Mouse (Mus musculus) neutrophil, adult 83 days (primary cell): ENCODE measurements around the gene Plpp1. TPM values are rescaled to one million over a fixed set of nuclear protein-coding genes. Genes with fewer than 3 reads are reported as not detected.

Experiments
- total RNA-seq, 2 experiments: library from RNA; stranded (reverse); gene quantifications; one replicate each; pipeline ENCODE4 v1.2.4; 2023

Gene Plpp1
- 1 to 10 TPM; 2.5 to 4.1 TPM for total RNA-seq

GRCm38 (mm10) chr13:112800597-112801380 lies at the start of gene Plpp1:
TSS of gene Plpp1 (plus strand) at chr13:112800792.

Other genes starting within 250 kb of the Plpp1 start
- gene Il31ra, start 206.4 kb upstream of the Plpp1 start, total RNA-seq = 1 to 10 TPM in 1 of 2 experiments, under 1 TPM in 1; 0.85 to 1.3 TPM
- gene Ddx4, start 148.3 kb upstream of the Plpp1 start, total RNA-seq = under 1 TPM in 1 of 2 experiments, not detected in 1; 0.31 TPM
- 10 to 100 TPM; 41.3 to 43.2 TPM for gene Slc38a9, start 140.0 kb upstream of the Plpp1 start, total RNA-seq
- gene Mtrex, start 126.6 kb downstream of the Plpp1 start, total RNA-seq = 10 to 100 TPM; 31.5 to 32.2 TPM
- 10 to 100 TPM; 10.7 to 11.0 TPM for gene Dhx29, start 126.7 kb downstream of the Plpp1 start, total RNA-seq
- gene Ccno, start 187.0 kb downstream of the Plpp1 start, total RNA-seq = 10 to 100 TPM; 31.8 to 32.5 TPM
- not detected for gene Mcidas, start 193.1 kb downstream of the Plpp1 start, total RNA-seq
- not detected for gene Cdc20b, start 234.3 kb downstream of the Plpp1 start, total RNA-seq
- not detected for gene Gpx8, start 245.6 kb downstream of the Plpp1 start, total RNA-seq